24 mouse cellular contexts compared by ENCODE assay signal in genomic region chr3:123503943-123504342, GRCm38 (mm10). TPM values are rescaled to one million over a fixed set of nuclear protein-coding genes. Genes with fewer than 3 reads are reported as not detected.
A peak's percentile ranks its signal among the peaks of the same experiment; 100 is the strongest.
DNase-seq lines count a peak whose midpoint lies in the region; ATAC-seq and TF ChIP-seq lines count a peak whose summit lies in the region.
"Had no signal": no experiment of that assay in that cellular context is flagged by ENCODE, and none has a peak within 500 bp of the region (broad histone marks: within the 10 kb centered on the region; RNA-seq: fewer than 3 reads in every experiment).

No protein-coding gene starts in this region.

- no peak overlapping the region for H3K9ac ChIP-seq in liver, postnatal 0 days (replicated peaks)
- H3K9ac ChIP-seq: embryonic facial prominence, embryonic 15.5 days; forebrain, embryonic 12.5 days; hindbrain, embryonic 14.5 days; intestine, embryonic 15.5 days; liver, embryonic 12.5 days; lung, embryonic 15.5 days; midbrain, embryonic 12.5 days; neural tube, embryonic 15.5 days had no signal

- no peak for TF ChIP-seq EP300 in liver, postnatal 0 days (IDR thresholded peaks at IDR 0.05; ENCODE audit: low read depth)

- TF ChIP-seq CTCF in cortical plate, adult 2 months (IDR thresholded peaks at IDR 0.05; ENCODE audit: extremely low read depth, insufficient read depth, low read length): no peak
- TF ChIP-seq CTCF in liver, postnatal 0 days (IDR thresholded peaks at IDR 0.05; ENCODE audit: low read depth): no peak

- H3K9me3 ChIP-seq in liver, postnatal 0 days (ENCODE audit: low read length): no peaks in the 10 kb centered on the region
- H3K9me3 ChIP-seq: embryonic facial prominence, embryonic 15.5 days; forebrain, embryonic 12.5 days; G1E; intestine, embryonic 15.5 days; limb, embryonic 10.5 days; liver, embryonic 12.5 days; lung, embryonic 15.5 days; midbrain, embryonic 12.5 days; neural tube, embryonic 15.5 days had no signal

- DNase-seq in layer of hippocampus, adult 18-20 months (ENCODE audit: low spot score in 2 of 2): peak; percentile 53 to 78
- DNase-seq in layer of hippocampus, postnatal 10 days (ENCODE audit: low spot score in 2 of 2): no peak
- DNase-seq in layer of hippocampus, adult 8-10 months (ENCODE audit: low spot score in 2 of 2): peak; percentile 54 to 59
- DNase-seq in right cerebral cortex, postnatal 10 days (ENCODE audit: low spot score in 2 of 2): peak; percentile 51 to 60
- DNase-seq in liver, postnatal 0 days: no peak
- DNase-seq in cerebellum, postnatal 25 days: no peak
- DNase-seq: cerebellum, adult 9-11 months; embryo, embryonic 11 days; gastrocnemius, postnatal 10 days; heart, postnatal 14 days; thymus, postnatal 25 days had no signal

- no peak for ATAC-seq in liver, postnatal 0 days
- ATAC-seq: intestine, embryonic 15.5 days; liver, embryonic 12.5 days had no signal

- no peaks in the 10 kb centered on the region for H3K27me3 ChIP-seq in liver, postnatal 0 days (ENCODE audit: insufficient read depth, low read length)
- H3K27me3 ChIP-seq: embryonic facial prominence, embryonic 15.5 days; forebrain, embryonic 12.5 days; intestine, embryonic 15.5 days; liver, embryonic 12.5 days; lung, embryonic 15.5 days; midbrain, embryonic 12.5 days; neural tube, embryonic 15.5 days had no signal

- 64% methylated on average over 6 of the region's 6 CpGs for WGBS in liver, postnatal 0 days (ENCODE audit: insufficient replicate concordance)

- H3K4me1 ChIP-seq in cortical plate, adult 2 months (ENCODE audit: control insufficient read depth, insufficient read depth, low read length): peaks cover 9% of the 10 kb centered on the region
- H3K4me1 ChIP-seq in liver, postnatal 0 days (ENCODE audit: insufficient read depth): peaks cover 7% of the 10 kb centered on the region; the same call in 1 of the 2 replicates

- H3K4me2 ChIP-seq in liver, postnatal 0 days (ENCODE audit: low read depth, low read length): no peak overlapping the region
- H3K4me2 ChIP-seq: embryonic facial prominence, embryonic 15.5 days; forebrain, embryonic 12.5 days; hindbrain, embryonic 14.5 days; intestine, embryonic 15.5 days; liver, embryonic 12.5 days; lung, embryonic 15.5 days; midbrain, embryonic 12.5 days; neural tube, embryonic 15.5 days had no signal

- H3K4me3 ChIP-seq in cortical plate, adult 2 months (ENCODE audit: insufficient read depth, low read length): no peak overlapping the region
- H3K4me3 ChIP-seq in liver, postnatal 0 days (ENCODE audit: low read depth, low read length): no peak overlapping the region
- H3K4me3 ChIP-seq: embryonic facial prominence, embryonic 15.5 days; forebrain, embryonic 12.5 days; intestine, embryonic 15.5 days; limb, embryonic 10.5 days; liver, embryonic 12.5 days; lung, embryonic 15.5 days; midbrain, embryonic 12.5 days; myocyte; neural tube, embryonic 15.5 days had no signal

- no peak overlapping the region for H3K27ac ChIP-seq in cortical plate, adult 2 months (ENCODE audit: insufficient read depth, low read length)
- H3K27ac ChIP-seq in liver, postnatal 0 days (ENCODE audit: low read depth): no peak overlapping the region
- H3K27ac ChIP-seq: embryonic facial prominence, embryonic 15.5 days; forebrain, embryonic 12.5 days; hindbrain, embryonic 14.5 days; intestine, embryonic 15.5 days; limb, embryonic 10.5 days; liver, embryonic 12.5 days; lung, embryonic 15.5 days; macrophage; midbrain, embryonic 12.5 days; neural tube, embryonic 15.5 days had no signal

- no peaks in the 10 kb centered on the region; the same call in 1 of the 2 replicates for H3K36me3 ChIP-seq in liver, postnatal 0 days (replicated peaks; ENCODE audit: insufficient read depth, low read length)
- H3K36me3 ChIP-seq: intestine, embryonic 15.5 days had no signal

- 0 out of 2 replicates have a peak, but pooled peaks have one; percentile 25 for TF ChIP-seq POLR2A in cortical plate, adult 2 months (IDR thresholded peaks at IDR 0.05; ENCODE audit: extremely low read depth, insufficient read depth, low read length)

RNA-seq across cellular contexts. Expression of gene Prss12, which starts 57.2 kb away (rescaled TPM):
- 10 to 100 TPM; 11.5 to 14.1 TPM for total RNA-seq in layer of hippocampus, adult 18-20 months (2021)
- total RNA-seq in layer of hippocampus, postnatal 10 days (2021): 10 to 100 TPM; 19.4 to 24.9 TPM
- polyA plus RNA-seq in cortical plate, adult 2 months (2012; rRNA removed): 15.2 and 16.2 TPM in 2 replicates
- 10 to 100 TPM; 13.4 to 15.1 (median 14.3) TPM for total RNA-seq in layer of hippocampus, adult 8-10 months (2022)
- polyA plus RNA-seq in liver, postnatal 0 days (2015; fragmentation: Nextera tagmentation; extraction: Ambion mirVana): 0.97 and 1.0 TPM in 2 replicates
- polyA plus RNA-seq: G1E, macrophage had no signal

Comparison
In these comparisons a context has a peak if more than half of its experiments do, and no peak if none do; other contexts are left out.
1. DNase-seq: peak in layer of hippocampus, adult 18-20 months (2 of 2), layer of hippocampus, adult 8-10 months (2 of 2) and right cerebral cortex, postnatal 10 days (2 of 2); none in layer of hippocampus, postnatal 10 days (0 of 2), liver, postnatal 0 days (single experiment) and cerebellum, postnatal 25 days (0 of 2).